Mouse (Mus musculus): ENCODE measurements around the gene Adcy2.
A peak's percentile ranks its signal among the peaks of the same experiment; 100 is the strongest.

The Adcy2 gene

GRCm38 (mm10) chr13:68998918-68999801 lies at the start of gene Adcy2:
Gene Adcy2, minus strand, starts transcription at chr13:68999541.
- peak in 1 of 2 experiments; percentile 26 for DNase-seq

- DNase-seq = no peak
Observed at GRCm38 (mm10) chr13:69036991-69037597, 37.8 kb upstream of the Adcy2 start.

GRCm38 (mm10) chr13:69034621-69035020 lies 35.3 kb upstream of the Adcy2 start:
- DNase-seq = no peak

GRCm38 (mm10) chr13:69033532-69033931 lies 34.2 kb upstream of the Adcy2 start:
- DNase-seq = no peak

- no peak for DNase-seq
Observed at GRCm38 (mm10) chr13:69029078-69029757, 29.9 kb upstream of the Adcy2 start.

- DNase-seq = no peak
Observed at GRCm38 (mm10) chr13:69024964-69025363, 25.6 kb upstream of the Adcy2 start.

GRCm38 (mm10) chr13:69023239-69023638 lies 23.9 kb upstream of the Adcy2 start:
- no peak for DNase-seq

- no peak for DNase-seq
Observed at GRCm38 (mm10) chr13:69020574-69020973, 21.2 kb upstream of the Adcy2 start.

- no peak for DNase-seq
Observed at GRCm38 (mm10) chr13:69006915-69007314, 7.6 kb upstream of the Adcy2 start.

GRCm38 (mm10) chr13:69006091-69006490 lies 6.8 kb upstream of the Adcy2 start:
- no peak for DNase-seq

- no peak for DNase-seq
Observed at GRCm38 (mm10) chr13:69004406-69004805, 5.1 kb upstream of the Adcy2 start.

- DNase-seq = no peak
Observed at GRCm38 (mm10) chr13:69002631-69003030, 3.3 kb upstream of the Adcy2 start.

- DNase-seq = peak; percentile 42 to 69
Observed at GRCm38 (mm10) chr13:69002173-69002572, 2.8 kb upstream of the Adcy2 start.

GRCm38 (mm10) chr13:68999826-69000225 lies 485 bp upstream of the Adcy2 start:
- DNase-seq = no peak

GRCm38 (mm10) chr13:68998558-68998917 lies 803 bp downstream of the Adcy2 start:
- no peak for DNase-seq

GRCm38 (mm10) chr13:68997821-68998551 lies 1.4 kb downstream of the Adcy2 start:
- DNase-seq = no peak

GRCm38 (mm10) chr13:68997386-68997785 lies 2.0 kb downstream of the Adcy2 start:
- no peak for DNase-seq

GRCm38 (mm10) chr13:68996661-68997060 lies 2.7 kb downstream of the Adcy2 start:
- no peak for DNase-seq

- DNase-seq = no peak
Observed at GRCm38 (mm10) chr13:68985789-68986188, 13.6 kb downstream of the Adcy2 start.

GRCm38 (mm10) chr13:68984000-68984399 lies 15.3 kb downstream of the Adcy2 start:
- DNase-seq = no peak

GRCm38 (mm10) chr13:68981048-68981447 lies 18.3 kb downstream of the Adcy2 start:
- no peak for DNase-seq

GRCm38 (mm10) chr13:68973143-68973542 lies 26.2 kb downstream of the Adcy2 start:
- no peak for DNase-seq

GRCm38 (mm10) chr13:68961580-68961979 lies 37.8 kb downstream of the Adcy2 start:
- no peak for DNase-seq
